Mouse (Mus musculus): ENCODE results near the gene Dph5.

GRCm38 (mm10) chr3:115957223-115957622, 69.6 kb downstream of the Dph5 start:
- TF ChIP-seq CTCF (IDR thresholded peaks at IDR 0.05; ENCODE audit: low read depth, low read length) (no peak), POLR2A (IDR thresholded peaks at IDR 0.05; ENCODE audit: extremely low read depth, insufficient read depth, low read length) (no peak)
